Mouse (Mus musculus): Measurements from ENCODE around the gene Rpl21.

DNA sequence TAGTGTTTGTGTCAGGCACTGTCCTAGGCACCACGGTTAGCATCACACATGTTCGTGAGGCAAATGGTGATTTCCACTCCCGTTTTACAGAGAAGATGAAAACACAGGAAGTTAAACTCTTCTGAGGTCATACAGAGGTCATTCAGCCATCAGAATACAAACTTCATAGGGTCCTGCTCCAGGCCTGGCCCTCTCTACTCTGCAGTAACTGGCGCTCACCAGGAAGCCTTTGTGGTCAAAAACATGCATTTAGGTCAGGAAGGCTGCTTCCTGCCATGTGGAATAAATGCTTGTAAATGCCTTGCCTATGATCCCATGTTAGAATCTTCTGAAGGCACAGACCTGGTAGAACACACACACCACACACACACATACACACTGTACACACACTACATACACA, 32.8 kb downstream of the Rpl21 start:
- TF ChIP-seq POU5F1 (IDR thresholded peaks at IDR 0.05; ENCODE audit: borderline replicate concordance, low read length) = no peak
- no peak for TF ChIP-seq CTCF (conservative IDR thresholded peaks at IDR 0.05; ENCODE audit: low read length)
- no peak for TF ChIP-seq NANOG (IDR thresholded peaks at IDR 0.05; ENCODE audit: borderline replicate concordance, low read length)
